Mouse (Mus musculus) MEL (cell line): Measurements from ENCODE around the gene Napsa. TPM values are rescaled to one million over a fixed set of nuclear protein-coding genes. Genes with fewer than 3 reads are reported as not detected.

Experiments
- DNase-seq: peaks from one replicate; pipeline ENCODE4 v3.0.0; 2011; ENCODE audit warnings: low read depth, low spot score
- H3K27ac ChIP-seq: 2 replicates; pipeline ENCODE4 v1.5.1; 2012; ENCODE audit warnings: low read depth, mild to moderate bottlenecking, control low read depth, low read length, moderate library complexity; ENCODE audit not compliant: control insufficient read depth
- H3K27me3 ChIP-seq, 2 experiments: fragments of 150-350 bp in 1 of 2; sonication (generic) in 1 of 2; 2 replicates each; pipeline ENCODE4 v1.6.1; 2012; ENCODE audit warnings: low read length in 2 of 2, mild to moderate bottlenecking in 2 of 2, improper control_type of control experiment in 1 of 2, moderate library complexity in 1 of 2; ENCODE audit not compliant: insufficient read depth in 2 of 2, control insufficient read depth in 1 of 2
- H3K36me3 ChIP-seq, 2 experiments: 2 replicates each; pipeline ENCODE4 v1.6.1; 2012 to 2014; ENCODE audit warnings: low read length in 2 of 2, improper control_type of control experiment in 1 of 2, inconsistent platforms in 1 of 2, mild to moderate bottlenecking in 1 of 2; ENCODE audit not compliant: insufficient read depth in 2 of 2, control insufficient read depth in 1 of 2
- H3K4me1 ChIP-seq, 2 experiments: fragments of 150-350 bp in 1 of 2; sonication (generic) in 1 of 2; 2 replicates each; pipeline ENCODE4 v1.6.1; 2012; ENCODE audit warnings: low read length in 2 of 2, improper control_type of control experiment in 1 of 2, mild to moderate bottlenecking in 1 of 2; ENCODE audit not compliant: insufficient read depth in 2 of 2, control insufficient read depth in 1 of 2
- H3K4me3 ChIP-seq, 2 experiments: fragments of 150-350 bp in 1 of 2; sonication (generic) in 1 of 2; 2 replicates each; pipeline ENCODE4 v1.5.1; 2012; ENCODE audit warnings: low read depth in 2 of 2, low read length in 2 of 2, mild to moderate bottlenecking in 2 of 2, moderate library complexity in 2 of 2, control low read depth in 1 of 2, improper control_type of control experiment in 1 of 2; ENCODE audit not compliant: control insufficient read depth in 1 of 2, insufficient read depth in 1 of 2
- H3K79me2 ChIP-seq: 2 replicates; pipeline ENCODE4 v1.6.1; 2012; ENCODE audit warnings: mild to moderate bottlenecking, low read length, moderate library complexity; ENCODE audit not compliant: control insufficient read depth, poor library complexity, insufficient read depth
- H3K9ac ChIP-seq: 2 replicates; pipeline ENCODE4 v1.6.1; 2012; ENCODE audit warnings: low read depth, mild to moderate bottlenecking, control low read depth, low read length, moderate library complexity; ENCODE audit not compliant: control insufficient read depth, poor library complexity, severe bottlenecking
- H3K9me3 ChIP-seq: fragments of 150-350 bp; sonication (generic); replicated peaks from 2 replicates; pipeline ENCODE4 v1.6.1; 2012; ENCODE audit warnings: mild to moderate bottlenecking, low read length, improper control_type of control experiment, moderate library complexity; ENCODE audit not compliant: insufficient read depth
- BHLHE40 ChIP-seq: IDR thresholded peaks from 2 replicates; pipeline ENCODE4 v1.6.1; 2012; ENCODE audit warnings: low read depth, mild to moderate bottlenecking, inconsistent platforms, low read length, improper control_type of control experiment, borderline replicate concordance
- CHD1 ChIP-seq: IDR thresholded peaks from 2 replicates; pipeline ENCODE4 v1.6.1; 2012; ENCODE audit warnings: low read depth, mild to moderate bottlenecking, inconsistent platforms, low read length, improper control_type of control experiment
- E2F4 ChIP-seq: IDR thresholded peaks from 2 replicates; pipeline ENCODE4 v1.6.1; 2011; ENCODE audit warnings: low read depth, low read length, improper control_type of control experiment, borderline replicate concordance
- EP300 ChIP-seq, 2 experiments: IDR thresholded peaks; 2 replicates each; pipeline ENCODE4 v1.6.1; 2011; ENCODE audit warnings: improper control_type of control experiment in 2 of 2, low read length in 2 of 2, low read depth in 1 of 2, mild to moderate bottlenecking in 1 of 2
- KAT2A ChIP-seq: conservative IDR thresholded peaks from 2 replicates; pipeline ENCODE4 v1.6.1; 2012; ENCODE audit warnings: low read depth, low read length, improper control_type of control experiment, inconsistent platforms
- MAFK ChIP-seq: IDR thresholded peaks from 2 replicates; pipeline ENCODE4 v1.6.1; 2011; ENCODE audit warnings: low read depth, mild to moderate bottlenecking, low read length, improper control_type of control experiment, borderline replicate concordance
- MAX ChIP-seq: IDR thresholded peaks from 2 replicates; pipeline ENCODE4 v1.6.1; 2011; ENCODE audit warnings: low read length, improper control_type of control experiment
- MAZ ChIP-seq: IDR thresholded peaks from 2 replicates; pipeline ENCODE4 v1.6.1; 2012; ENCODE audit warnings: low read depth, mild to moderate bottlenecking, inconsistent platforms, low read length, improper control_type of control experiment
- MEF2A ChIP-seq: IDR thresholded peaks from 2 replicates; pipeline ENCODE4 v1.6.1; 2014; ENCODE audit warnings: low read depth, mild to moderate bottlenecking, inconsistent platforms, low read length, improper control_type of control experiment; ENCODE audit not compliant: poor library complexity, insufficient replicate concordance, severe bottlenecking; ENCODE audit errors: extremely low read depth
- MXI1 ChIP-seq: IDR thresholded peaks from 2 replicates; pipeline ENCODE4 v1.6.1; 2011; ENCODE audit warnings: mild to moderate bottlenecking, low read depth, low read length, improper control_type of control experiment
- MYB ChIP-seq: IDR thresholded peaks from 2 replicates; pipeline ENCODE4 v1.6.1; 2011; ENCODE audit warnings: mild to moderate bottlenecking, low read depth, low read length, improper control_type of control experiment
- NELFE ChIP-seq: IDR thresholded peaks from 2 replicates; pipeline ENCODE4 v1.6.1; 2011; ENCODE audit warnings: low read depth, low read length, improper control_type of control experiment
- NRF1 ChIP-seq: IDR thresholded peaks from 2 replicates; pipeline ENCODE4 v1.6.1; 2014; ENCODE audit warnings: low read depth, mild to moderate bottlenecking, inconsistent platforms, low read length, improper control_type of control experiment, moderate library complexity; ENCODE audit not compliant: poor library complexity, insufficient read depth, severe bottlenecking
- POLR2AphosphoS2 ChIP-seq: IDR thresholded peaks from 2 replicates; pipeline ENCODE4 v1.6.1; 2011; ENCODE audit warnings: low read length, improper control_type of control experiment
- POLR2AphosphoS5 ChIP-seq: IDR thresholded peaks from 2 replicates; pipeline ENCODE4 v1.6.1; 2012; ENCODE audit warnings: low read depth, borderline replicate concordance, mild to moderate bottlenecking, inconsistent platforms, low read length, moderate library complexity, mixed read lengths
- RCOR1 ChIP-seq: IDR thresholded peaks from 2 replicates; pipeline ENCODE4 v1.6.1; 2012; ENCODE audit warnings: low read depth, mild to moderate bottlenecking, inconsistent platforms, low read length, improper control_type of control experiment
- SIN3A ChIP-seq: IDR thresholded peaks from 2 replicates; pipeline ENCODE4 v1.6.1; 2012; ENCODE audit warnings: low read length, improper control_type of control experiment, inconsistent platforms
- SMC3 ChIP-seq: IDR thresholded peaks from 2 replicates; pipeline ENCODE4 v1.6.1; 2011; ENCODE audit warnings: low read depth, low read length, improper control_type of control experiment
- TAL1 ChIP-seq: IDR thresholded peaks from 2 replicates; pipeline ENCODE4 v1.6.1; 2012; ENCODE audit warnings: mild to moderate bottlenecking, inconsistent platforms, low read length, moderate library complexity, mixed read lengths
- TCF12 ChIP-seq: IDR thresholded peaks from 2 replicates; pipeline ENCODE4 v1.6.1; 2014; ENCODE audit warnings: low read depth, mild to moderate bottlenecking, inconsistent platforms, low read length, improper control_type of control experiment, moderate library complexity
- UBTF ChIP-seq: IDR thresholded peaks from 2 replicates; pipeline ENCODE4 v1.6.1; 2012; ENCODE audit warnings: low read depth, mild to moderate bottlenecking, inconsistent platforms, low read length, improper control_type of control experiment, moderate library complexity, borderline replicate concordance; ENCODE audit not compliant: insufficient read depth
- USF1 ChIP-seq: IDR thresholded peaks from 2 replicates; pipeline ENCODE4 v1.6.1; 2014; ENCODE audit warnings: low read depth, mild to moderate bottlenecking, inconsistent platforms, low read length, improper control_type of control experiment, moderate library complexity
- ZC3H11A ChIP-seq: IDR thresholded peaks from 2 replicates; pipeline ENCODE4 v1.6.1; 2012; ENCODE audit warnings: low read depth, mild to moderate bottlenecking, inconsistent platforms, low read length, improper control_type of control experiment
- ZKSCAN1 ChIP-seq: IDR thresholded peaks from 2 replicates; pipeline ENCODE4 v1.6.1; 2012; ENCODE audit warnings: low read depth, mild to moderate bottlenecking, inconsistent platforms, low read length, improper control_type of control experiment, moderate library complexity
- ZMIZ1 ChIP-seq: IDR thresholded peaks from 2 replicates; pipeline ENCODE4 v1.6.1; 2012; ENCODE audit warnings: low read depth, mild to moderate bottlenecking, inconsistent platforms, low read length, improper control_type of control experiment, moderate library complexity
- polyA plus RNA-seq, 2 experiments: library from polyadenylated mRNA; stranded (reverse) in 1 of 2; unstranded in 1 of 2; fragments of >175 nt in 1 of 2; fragments of >200 nt in 1 of 2; gene quantifications; 2 replicates each; pipeline versions ENCODE4 v1.2.1 to v1.2.4; 2012; ENCODE audit warnings: low replicate concordance in 2 of 2, low read depth in 1 of 2; ENCODE audit not compliant: insufficient read length in 2 of 2, insufficient read depth in 1 of 2, missing spikeins in 1 of 2
- total RNA-seq: library from RNA; depleted of rRNA; stranded (reverse); fragments of 300-350 nt; gene quantifications from 2 replicates; pipeline ENCODE4 v1.2.3, GENCODE M21; 2012

The Napsa gene
- total and polyA plus RNA-seq, 3 experiments = 0.33 TPM; not detected in 2

DNA sequence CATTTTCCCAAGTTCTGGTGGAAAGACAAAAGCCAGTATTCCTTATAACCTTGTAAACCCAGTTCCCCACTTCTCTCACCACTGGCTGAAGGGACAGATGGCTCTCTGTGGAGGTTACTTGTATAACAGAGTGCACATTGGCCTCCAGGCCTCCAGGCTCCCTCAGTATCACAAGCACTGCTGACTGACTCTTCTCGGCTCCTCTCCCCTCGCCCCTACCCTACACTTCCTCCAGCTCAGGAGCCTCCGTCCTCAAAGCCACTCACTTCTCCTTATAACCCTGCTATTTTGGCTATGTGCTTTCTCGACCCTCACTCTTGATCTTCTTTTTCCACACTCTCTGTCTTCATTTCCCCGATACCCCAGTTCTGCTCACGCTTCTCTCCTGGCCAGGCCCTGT, 6.8 kb upstream of the Napsa start:
- no peaks in the 10 kb centered on the region for H3K27me3 ChIP-seq
- no peaks in the 10 kb centered on the region for H3K9me3 ChIP-seq
- no peaks in the 10 kb centered on the region for H3K4me1 ChIP-seq
- H3K9ac ChIP-seq = no peak overlapping the region
- H3K79me2 ChIP-seq = no peaks in the 10 kb centered on the region
- TF ChIP-seq MAFK = no peak
- TF ChIP-seq RCOR1 = no peak
- TF ChIP-seq CHD1 = no peak
- no peak for TF ChIP-seq BHLHE40
- no peak for TF ChIP-seq MXI1
- TF ChIP-seq E2F4 = no peak
- TF ChIP-seq UBTF = no peak
- no peak for TF ChIP-seq MAZ
- TF ChIP-seq POLR2AphosphoS5 = no peak
- no peak for TF ChIP-seq NELFE
- no peak for TF ChIP-seq ZMIZ1
- TF ChIP-seq ZKSCAN1 = no peak
- no peak for TF ChIP-seq TCF12
- no peak for TF ChIP-seq MAX
- TF ChIP-seq NRF1 = no peak
- TF ChIP-seq SIN3A = no peak
- TF ChIP-seq KAT2A = no peak
- TF ChIP-seq MYB = no peak
- TF ChIP-seq USF1 = no peak
- no peak for TF ChIP-seq ZC3H11A
- no peak for DNase-seq
- no peaks in the 10 kb centered on the region for H3K36me3 ChIP-seq
- H3K4me3 ChIP-seq = no peak overlapping the region
- H3K27ac ChIP-seq = no peak overlapping the region

DNA sequence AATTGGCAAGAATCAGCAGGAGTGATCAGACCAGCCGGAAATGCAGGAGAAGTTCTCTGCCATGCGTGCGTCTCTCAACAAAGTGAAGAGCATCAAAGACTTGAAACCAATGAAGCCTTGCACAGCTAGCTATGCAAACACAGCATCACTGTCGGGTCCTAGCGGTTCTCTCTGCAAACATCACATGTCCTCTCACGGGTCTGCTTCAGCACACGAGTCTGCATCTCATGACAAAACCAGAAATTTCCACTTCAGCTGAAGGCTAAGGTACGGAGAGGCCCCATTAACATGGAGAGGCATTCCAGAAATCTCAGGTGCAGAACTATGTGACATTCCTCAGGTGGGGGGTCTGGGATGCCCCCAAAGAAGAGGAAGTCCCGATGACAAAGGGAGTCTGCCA, 3.4 kb upstream of the Napsa start:
- DNase-seq = no peak
- TF ChIP-seq SMC3 (no peak), KAT2A (no peak), MYB (no peak), MAFK (no peak), POLR2AphosphoS2 (no peak), TAL1 (no peak), ZC3H11A (no peak), EP300 (IDR thresholded peaks at IDR 0.05; ENCODE audit: low read depth in 1 of 2, low read length in 2 of 2) (no peak), SIN3A (no peak), ZMIZ1 (no peak), MEF2A (no peak)

More for the DNA sequence above, 3.4 kb upstream of the Napsa start:
- H3K36me3 ChIP-seq = no peaks in the 10 kb centered on the region
- H3K9me3 ChIP-seq = no peaks in the 10 kb centered on the region
- no peak overlapping the region for H3K4me3 ChIP-seq
- H3K27ac ChIP-seq = no peak overlapping the region
- no peaks in the 10 kb centered on the region for H3K79me2 ChIP-seq
- no peaks in the 10 kb centered on the region for H3K27me3 ChIP-seq
- no peaks in the 10 kb centered on the region for H3K4me1 ChIP-seq
- H3K9ac ChIP-seq = no peak overlapping the region
